Mouse (Mus musculus): ENCODE measurements at regions not wholly inside any gene's neighbourhood (a gene's known extent, or its start where the extent isn't known, plus 50 kb on each side); places are given as distances from the start of the nearest gene placed in this dataset.

- intact Hi-C loops (cut with DNase I) = loop anchor here (5.0 kb wide), 1 partner anchor 1129 kb away; no protein-coding TSS in a partner anchor
- DNase-seq (ENCODE audit: low spot score in 2 of 2) = peak in 1 of 2 experiments; percentile 9
These were observed 1595.1 kb upstream of the Pcdh10 start for GRCm38 (mm10) chr3:43783000-43783588.

- no peak for DNase-seq (ENCODE audit: low spot score in 2 of 2)
- intact Hi-C loops (cut with DNase I) = loop anchor here (5.0 kb wide), 1 partner anchor 1128 kb away; no protein-coding TSS in a partner anchor
These were observed 1594.0 kb upstream of the Pcdh10 start for GRCm38 (mm10) chr3:43784170-43784569.

All from left cerebral cortex, postnatal 36 days (tissue).